Mouse (Mus musculus): Measurements from ENCODE around the gene Hck. TPM values are rescaled to one million over a fixed set of nuclear protein-coding genes. Genes with fewer than 3 reads are reported as not detected.

Gene Hck
- 5.3 and 5.4 TPM in 2 replicates for polyA plus RNA-seq (2015; fragmentation: Nextera tagmentation; extraction: Ambion mirVana)

DNA sequence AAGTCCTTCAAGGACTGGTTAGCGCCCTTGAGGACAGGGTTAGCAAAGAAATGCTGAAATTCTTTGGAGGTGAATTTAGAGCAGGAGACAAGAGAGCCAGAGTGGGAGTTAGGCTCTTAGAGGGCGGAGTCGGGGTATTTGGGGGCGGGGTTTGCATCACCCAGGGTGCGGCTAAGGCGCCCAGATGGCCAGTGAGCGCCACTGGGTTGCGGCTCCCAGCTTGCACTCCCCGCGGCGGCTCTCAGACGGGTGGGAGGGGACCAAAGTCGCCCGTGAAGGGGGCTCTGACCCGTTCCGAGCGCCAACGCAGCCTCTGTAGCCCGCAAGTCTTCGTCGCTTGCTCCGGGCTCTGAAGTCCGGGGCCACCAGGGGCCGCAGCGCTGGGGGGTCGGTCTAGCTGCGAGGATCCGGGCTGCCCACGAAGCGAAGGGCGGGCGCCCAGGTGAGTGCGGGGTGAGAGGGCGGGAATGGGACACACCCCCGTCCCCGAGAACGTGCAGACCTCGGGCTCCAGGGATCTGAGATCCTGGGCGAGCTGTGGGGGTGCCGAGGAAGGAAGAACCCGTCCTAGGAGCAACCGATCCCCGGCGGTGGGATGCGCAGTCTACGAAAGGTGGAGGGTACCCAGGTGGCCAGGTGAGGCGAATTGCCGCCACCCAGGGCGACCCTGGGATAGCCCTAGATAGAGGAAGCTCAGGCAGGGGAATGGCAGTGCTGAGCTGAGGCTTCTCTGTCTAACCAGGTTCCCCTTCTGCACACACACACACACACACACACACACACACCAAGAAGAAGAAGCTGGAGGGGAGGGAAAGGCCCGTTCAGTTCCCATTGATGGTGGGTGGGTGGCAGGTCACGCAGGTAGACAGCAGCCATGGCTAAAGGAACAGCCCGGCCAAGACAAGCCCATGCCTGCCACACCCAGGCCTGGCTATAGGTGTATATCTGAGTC lies at the start of gene Hck:
Hck (plus strand) TSS at position 156 of the 952 bp plus-strand sequence.
- Histone ChIP-seq H3K36me3 (no peaks in the 10 kb centered on the region), H3K4me3 (replicated peaks) (peak within 1 kb of the TSS; percentile 57), H3K9me3 (replicated peaks) (no peaks in the 10 kb centered on the region), H3K27ac (no peak within 1 kb of the TSS), H3K4me1 (peaks cover 16% of the 10 kb centered on the region), H3K27me3 (peaks cover 70% of the 10 kb centered on the region), H3K4me2 (peak within 1 kb of the TSS; percentile 96), H3K9ac (peak within 1 kb of the TSS; percentile 45)
- WGBS: 3% methylated on average over 52 of the region's 52 CpGs
- ATAC-seq (replicated peaks; ENCODE audit: low FRiP score): peak; percentile 82

DNA sequence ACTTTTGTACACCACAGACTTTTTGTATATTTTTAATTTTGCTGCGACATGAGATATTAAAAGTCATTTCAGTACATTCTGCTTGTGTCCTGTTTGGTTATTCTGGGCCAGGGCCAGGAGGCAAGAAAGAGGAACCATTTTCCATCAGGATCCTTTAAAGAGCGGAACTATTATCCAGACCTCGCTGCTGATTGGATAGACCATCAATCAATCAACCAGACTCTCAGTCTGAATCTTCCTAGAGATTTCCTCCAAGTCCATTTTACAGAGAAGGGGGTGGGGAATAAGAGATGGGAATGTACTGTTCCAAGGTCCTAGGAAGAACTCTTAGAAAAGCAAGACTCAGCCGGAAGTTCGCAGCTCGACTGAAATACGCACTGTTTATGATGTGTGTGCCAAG lies 48.1 kb upstream of the Hck start:
- no peak overlapping the region for H3K9ac ChIP-seq
- H3K27ac ChIP-seq: no peak overlapping the region
- no peak for ATAC-seq (replicated peaks; ENCODE audit: low FRiP score)
- H3K9me3 ChIP-seq (replicated peaks): no peaks in the 10 kb centered on the region
- H3K4me2 ChIP-seq: no peak overlapping the region
- H3K4me1 ChIP-seq: 0 out of 2 replicates have a peak, but pooled peaks cover 3% of the 10 kb centered on the region
- no peaks in the 10 kb centered on the region for H3K36me3 ChIP-seq
- H3K4me3 ChIP-seq (replicated peaks): no peak overlapping the region
- WGBS: 81% methylated on average over 7 of the region's 7 CpGs
- no peaks in the 10 kb centered on the region for H3K27me3 ChIP-seq

DNA sequence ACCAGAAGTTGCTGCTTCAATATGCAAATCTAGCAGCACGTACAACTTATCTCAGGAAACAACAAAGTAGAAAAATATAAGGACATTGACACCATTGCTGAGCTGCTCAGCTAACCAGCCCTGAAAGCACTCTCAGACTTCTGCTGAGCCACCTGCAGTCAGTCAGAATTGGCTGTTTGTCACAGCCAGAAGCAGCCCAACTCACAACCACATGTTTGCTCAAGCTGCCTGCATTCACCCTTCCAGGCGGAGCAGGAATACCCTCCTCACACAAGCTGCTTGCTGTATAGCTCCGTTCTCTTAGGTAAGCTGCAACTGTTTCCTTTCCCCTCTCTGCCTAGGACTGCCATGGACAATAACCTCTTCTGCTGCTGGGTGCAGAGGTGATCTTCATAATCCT lies 44.9 kb upstream of the Hck start:
- peaks cover 23% of the 10 kb centered on the region for H3K27me3 ChIP-seq
- ATAC-seq (replicated peaks; ENCODE audit: low FRiP score): no peak
- no peak overlapping the region for H3K27ac ChIP-seq
- H3K4me2 ChIP-seq: no peak overlapping the region
- 0 out of 2 replicates have a peak, but pooled peaks cover 3% of the 10 kb centered on the region for H3K4me1 ChIP-seq
- H3K9ac ChIP-seq: no peak overlapping the region
- H3K36me3 ChIP-seq: no peaks in the 10 kb centered on the region
- no peak overlapping the region for H3K4me3 ChIP-seq (replicated peaks)
- 59% methylated on average over 3 of the region's 3 CpGs for WGBS
- no peaks in the 10 kb centered on the region for H3K9me3 ChIP-seq (replicated peaks)

DNA sequence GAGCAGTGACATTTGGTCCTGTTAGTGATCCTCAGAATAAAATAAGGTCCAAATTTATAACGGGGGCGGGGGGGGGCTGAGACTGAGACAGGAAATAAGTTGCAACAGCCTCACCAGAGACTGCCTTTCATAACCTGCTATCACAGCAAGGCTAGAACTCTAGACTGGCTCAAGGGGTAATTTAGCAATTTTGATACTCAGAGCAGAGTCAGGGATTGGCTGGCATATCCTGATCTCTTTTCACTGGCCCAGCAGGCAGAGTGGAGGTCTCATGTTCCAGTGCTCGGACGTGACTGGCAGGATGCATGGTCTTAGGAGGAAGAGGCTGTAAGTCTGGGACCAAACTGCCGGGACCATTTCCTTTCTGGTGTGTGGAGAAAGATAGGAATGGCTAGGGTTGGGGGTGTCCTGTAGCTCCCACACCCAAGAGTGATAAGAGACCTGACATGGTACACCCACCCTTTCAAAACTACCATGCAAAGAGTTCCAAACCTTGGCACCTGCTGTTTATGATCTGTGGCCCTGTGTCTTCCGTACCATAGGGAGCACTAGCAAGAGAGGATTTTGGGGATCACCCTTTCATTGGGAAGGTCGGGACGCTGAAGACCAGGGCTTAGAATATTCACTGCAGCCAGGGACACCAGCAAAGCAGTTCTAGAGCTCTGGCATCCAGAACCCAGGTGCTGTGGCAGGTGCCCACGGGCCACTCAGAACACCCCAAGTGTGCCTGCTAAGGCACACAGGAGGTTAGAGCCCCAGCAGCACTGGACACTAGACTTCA lies 43.9 kb upstream of the Hck start:
- H3K9ac ChIP-seq: no peak overlapping the region
- H3K36me3 ChIP-seq: no peaks in the 10 kb centered on the region
- H3K4me2 ChIP-seq: no peak overlapping the region
- 0 out of 2 replicates have a peak, but pooled peaks cover 3% of the 10 kb centered on the region for H3K4me1 ChIP-seq
- WGBS: 64% methylated on average over 9 of the region's 9 CpGs
- no peak overlapping the region for H3K4me3 ChIP-seq (replicated peaks)
- H3K27ac ChIP-seq: no peak overlapping the region
- no peaks in the 10 kb centered on the region for H3K9me3 ChIP-seq (replicated peaks)
- H3K27me3 ChIP-seq: peaks cover 31% of the 10 kb centered on the region
- ATAC-seq (replicated peaks; ENCODE audit: low FRiP score): no peak

DNA sequence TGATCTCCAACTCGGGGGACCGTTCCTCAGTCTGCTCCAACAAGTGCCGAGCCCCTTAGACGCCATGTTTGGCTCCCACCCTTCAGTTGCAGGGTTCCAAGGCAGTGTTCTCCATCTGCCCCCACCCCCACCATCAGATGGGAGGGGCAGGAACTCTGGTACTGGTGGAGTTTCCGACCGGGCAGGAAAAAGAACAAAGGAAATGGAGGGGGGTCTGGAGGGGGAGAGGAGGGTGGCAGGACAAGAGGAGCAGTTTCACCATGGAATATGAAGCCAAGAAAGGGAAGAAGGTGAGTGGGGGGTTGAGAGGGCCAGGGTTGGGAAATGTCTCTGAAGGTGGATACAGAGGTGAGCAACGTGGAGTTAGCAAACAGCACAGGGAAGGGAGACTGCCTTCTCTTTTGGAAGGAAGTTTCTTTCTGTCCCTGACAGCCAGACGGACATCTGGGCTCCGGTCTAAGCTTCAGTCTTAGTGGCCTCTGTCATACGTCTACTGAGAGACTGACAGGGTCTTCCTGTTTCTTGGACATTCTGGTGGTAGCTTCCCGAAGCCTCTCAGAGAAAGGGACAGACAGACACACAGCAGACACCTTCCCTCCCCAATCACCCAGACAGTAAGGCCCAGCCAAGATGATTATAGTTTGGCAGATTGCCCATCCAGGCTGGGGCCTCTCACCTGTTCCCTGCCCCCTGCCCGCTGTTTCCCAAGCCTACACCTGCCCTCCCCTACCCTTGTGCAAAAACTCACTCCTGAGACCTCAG lies 42.3 kb upstream of the Hck start, which contains the start of gene Ccm2l:
Ccm2l (plus strand) TSS at position 209 of the 762 bp plus-strand sequence.
- Histone ChIP-seq H3K36me3 (no peaks in the 10 kb centered on the region), H3K9me3 (replicated peaks) (no peaks in the 10 kb centered on the region), H3K4me2 (peak within 1 kb of the TSS; percentile 33), H3K9ac (no peak within 1 kb of the TSS; the same call in 1 of the 2 replicates), H3K4me1 (0 out of 2 replicates have a peak, but pooled peaks cover 3% of the 10 kb centered on the region), H3K27me3 (peaks cover 46% of the 10 kb centered on the region), H3K27ac (peak within 1 kb of the TSS; percentile 37), H3K4me3 (replicated peaks) (peak within 1 kb of the TSS; percentile 19)
- WGBS: 47% methylated on average over 12 of the region's 12 CpGs
- no peak for ATAC-seq (replicated peaks; ENCODE audit: low FRiP score)

DNA sequence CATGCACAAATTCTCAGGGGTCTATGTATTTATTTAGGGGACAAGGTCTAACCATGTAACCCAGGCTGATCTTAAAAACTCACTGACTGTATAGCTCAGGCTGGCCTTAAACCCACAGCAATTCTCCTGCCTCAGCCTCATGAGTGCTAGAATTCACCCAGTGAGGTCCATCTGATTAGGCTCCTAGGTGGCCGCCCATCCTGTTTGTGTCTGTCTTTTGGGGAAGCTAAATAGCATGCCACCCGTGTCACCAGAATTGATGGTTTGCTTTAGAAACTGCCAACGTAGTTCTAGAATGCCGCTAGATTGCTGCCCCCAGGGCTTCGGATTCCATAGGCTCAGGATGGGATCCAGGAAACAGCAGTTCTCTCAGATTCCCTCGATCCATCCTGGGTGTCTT lies 41.3 kb upstream of the Hck start:
- Histone ChIP-seq H3K4me2 (peak overlapping the region; percentile 33), H3K9ac (no peak overlapping the region), H3K27me3 (peaks cover 57% of the 10 kb centered on the region), H3K9me3 (replicated peaks) (no peaks in the 10 kb centered on the region), H3K4me1 (peaks cover 10% of the 10 kb centered on the region), H3K36me3 (no peaks in the 10 kb centered on the region), H3K4me3 (replicated peaks) (peak overlapping the region; percentile 19; the same call in 1 of the 2 replicates), H3K27ac (no peak overlapping the region)
- ATAC-seq (replicated peaks; ENCODE audit: low FRiP score): no peak
- WGBS: 49% methylated on average over 6 of the region's 6 CpGs

DNA sequence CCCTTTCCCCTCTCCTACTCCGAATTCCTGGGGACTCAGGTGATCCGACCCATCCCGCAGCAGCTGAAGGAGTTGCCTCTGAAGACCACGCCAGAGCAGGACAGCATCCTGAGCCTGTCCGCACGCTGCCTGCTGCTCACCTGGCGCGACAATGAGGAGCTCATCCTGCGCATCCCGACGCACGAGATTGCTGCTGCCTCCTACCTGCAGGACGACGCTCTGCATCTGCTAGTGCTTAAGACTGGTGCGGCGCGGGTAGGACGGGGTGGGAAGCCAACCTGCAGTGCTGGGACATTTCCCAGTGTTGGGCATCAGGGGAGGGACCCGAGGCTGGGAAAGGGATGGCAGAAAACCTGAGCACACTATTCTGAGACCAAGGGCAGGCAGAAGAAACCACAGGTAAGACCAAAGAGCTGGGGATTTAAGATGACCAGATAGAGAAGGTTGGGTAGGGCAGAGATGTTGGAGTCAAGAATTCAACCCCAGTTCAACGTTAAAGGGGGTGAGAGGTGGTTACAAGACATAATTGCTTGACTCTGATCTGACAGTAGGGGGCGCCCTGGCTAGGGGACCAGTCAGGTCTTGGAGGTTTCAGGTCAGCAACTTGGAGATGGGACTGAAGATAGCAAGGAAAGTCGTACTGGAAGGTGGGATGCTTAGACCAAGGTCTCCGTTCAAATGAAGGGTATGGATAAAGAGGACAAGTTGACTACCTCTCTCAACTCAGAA lies 37.3 kb upstream of the Hck start:
- 14% methylated on average over 23 of the region's 23 CpGs for WGBS
- Histone ChIP-seq H3K4me1 (peaks cover 9% of the 10 kb centered on the region), H3K9me3 (replicated peaks) (no peaks in the 10 kb centered on the region), H3K4me2 (0 out of 2 replicates have a peak overlapping the region, but pooled peaks have one; percentile 67), H3K4me3 (replicated peaks) (peak overlapping the region; percentile 42; the same call in 1 of the 2 replicates), H3K27ac (no peak overlapping the region), H3K36me3 (no peaks in the 10 kb centered on the region), H3K27me3 (peaks cover 80% of the 10 kb centered on the region), H3K9ac (no peak overlapping the region)
- no peak for ATAC-seq (replicated peaks; ENCODE audit: low FRiP score)

DNA sequence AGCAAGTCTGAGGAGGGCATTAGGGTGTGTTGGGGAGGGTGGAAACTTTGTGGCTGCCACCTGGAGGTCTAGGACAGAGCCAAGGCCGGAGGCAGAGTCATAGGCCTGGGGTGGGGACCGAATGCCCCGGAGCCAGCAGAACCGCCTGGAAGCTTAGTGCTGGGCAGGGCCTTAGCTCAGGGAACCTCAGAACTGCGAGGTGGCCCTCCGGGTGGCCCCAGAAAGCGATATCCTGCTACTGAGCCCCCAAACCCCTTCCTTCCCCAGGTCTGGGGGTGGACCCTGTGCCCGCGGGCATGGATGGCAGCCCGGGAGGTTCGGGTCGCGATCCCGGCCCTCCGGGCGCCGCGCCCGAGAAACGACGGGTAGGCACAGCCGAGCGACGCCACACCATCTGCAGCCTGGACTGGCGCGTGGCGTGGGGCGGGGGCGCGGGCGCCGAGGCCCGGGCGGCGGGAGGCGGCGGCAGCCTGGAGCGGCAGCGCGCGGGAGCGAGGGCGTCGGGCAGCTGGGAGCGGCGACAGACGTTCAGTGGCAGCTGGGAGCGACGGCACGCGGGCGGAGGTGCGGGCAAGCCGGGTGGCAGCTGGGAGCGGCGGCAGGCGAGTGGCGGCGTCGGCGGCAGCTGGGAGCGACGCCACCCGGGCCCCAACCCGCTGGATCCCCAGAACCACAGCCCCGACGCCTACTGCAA lies 36.6 kb upstream of the Hck start:
- H3K27me3 ChIP-seq: peaks cover 74% of the 10 kb centered on the region
- no peaks in the 10 kb centered on the region for H3K36me3 ChIP-seq
- no peak for ATAC-seq (replicated peaks; ENCODE audit: low FRiP score)
- peak overlapping the region; percentile 33; the same call in 1 of the 2 replicates for H3K9ac ChIP-seq
- no peaks in the 10 kb centered on the region for H3K9me3 ChIP-seq (replicated peaks)
- 20% methylated on average over 67 of the region's 67 CpGs for WGBS
- H3K4me2 ChIP-seq: peak overlapping the region; percentile 67
- H3K27ac ChIP-seq: no peak overlapping the region
- H3K4me1 ChIP-seq: peaks cover 14% of the 10 kb centered on the region
- peak overlapping the region; percentile 42 for H3K4me3 ChIP-seq (replicated peaks)

DNA sequence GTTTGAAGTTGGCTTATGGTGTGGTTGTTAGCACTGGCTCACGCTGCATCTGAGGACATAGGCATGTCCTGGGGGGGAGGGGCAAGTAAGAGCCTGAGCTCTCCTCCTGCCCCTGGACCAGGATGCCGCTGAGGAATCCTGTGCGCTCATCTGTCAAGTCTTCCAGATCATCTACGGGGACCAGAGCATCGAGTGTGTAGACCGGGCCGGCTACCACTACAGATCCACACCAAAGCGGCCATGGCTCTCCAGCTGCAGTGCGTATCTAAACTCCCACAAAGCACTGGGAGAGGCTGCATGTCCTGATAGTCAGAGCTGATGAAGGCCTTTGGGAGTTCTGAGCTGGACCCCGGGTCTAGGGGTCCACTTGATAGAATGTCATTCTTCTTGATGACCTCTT lies 33.6 kb upstream of the Hck start:
- Histone ChIP-seq H3K9me3 (replicated peaks) (no peaks in the 10 kb centered on the region), H3K27ac (no peak overlapping the region), H3K36me3 (no peaks in the 10 kb centered on the region), H3K4me3 (replicated peaks) (no peak overlapping the region), H3K27me3 (peaks cover 51% of the 10 kb centered on the region), H3K4me2 (no peak overlapping the region), H3K9ac (no peak overlapping the region), H3K4me1 (peaks cover 14% of the 10 kb centered on the region)
- ATAC-seq (replicated peaks; ENCODE audit: low FRiP score): no peak
- WGBS: 81% methylated on average over 10 of the region's 10 CpGs

DNA sequence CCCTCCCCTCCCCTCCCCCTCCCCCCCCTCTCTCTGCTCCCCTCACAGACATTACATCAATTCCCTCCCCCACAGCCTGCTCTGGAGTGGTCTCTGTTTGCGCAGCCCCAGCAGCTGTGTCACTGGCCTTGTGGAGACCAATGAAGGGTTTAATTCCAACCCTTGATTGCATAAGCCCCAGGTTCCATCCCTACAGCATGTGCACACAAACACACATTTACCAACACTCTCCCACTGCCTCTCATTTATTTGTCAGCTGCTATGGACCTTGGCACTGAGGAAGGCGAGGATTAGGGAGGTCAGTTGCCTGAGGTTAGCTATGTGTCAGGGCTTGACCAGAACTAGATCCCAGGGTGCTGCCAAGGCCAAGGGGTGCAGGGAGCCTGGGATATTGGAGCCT lies 32.3 kb upstream of the Hck start:
- no peak overlapping the region for H3K4me2 ChIP-seq
- peaks cover 14% of the 10 kb centered on the region for H3K4me1 ChIP-seq
- 51% methylated on average over 2 of the region's 2 CpGs for WGBS
- peaks cover 42% of the 10 kb centered on the region for H3K27me3 ChIP-seq
- no peak for ATAC-seq (replicated peaks; ENCODE audit: low FRiP score)
- H3K9ac ChIP-seq: no peak overlapping the region
- H3K4me3 ChIP-seq (replicated peaks): no peak overlapping the region
- no peaks in the 10 kb centered on the region for H3K36me3 ChIP-seq
- no peak overlapping the region for H3K27ac ChIP-seq
- H3K9me3 ChIP-seq (replicated peaks): no peaks in the 10 kb centered on the region
